Mouse (Mus musculus) urinary bladder, adult 2 months (tissue): ENCODE measurements around the gene Grik5. TPM values are rescaled to one million over a fixed set of nuclear protein-coding genes. Genes with fewer than 3 reads are reported as not detected.

ENCODE experiments used
- DNase-seq: peaks from one replicate; pipeline ENCODE4 v3.0.0; 2022; ENCODE audit warnings: low spot score
- polyA plus RNA-seq: library from polyadenylated mRNA; depleted of rRNA; stranded (reverse); fragments of >200 nt; gene quantifications from 2 replicates; pipeline ENCODE4 v1.2.3, GENCODE M21; 2012; rRNA removed

Grik5 gene
- polyA plus RNA-seq, 1 experiment: 30.7 TPM

DNA sequence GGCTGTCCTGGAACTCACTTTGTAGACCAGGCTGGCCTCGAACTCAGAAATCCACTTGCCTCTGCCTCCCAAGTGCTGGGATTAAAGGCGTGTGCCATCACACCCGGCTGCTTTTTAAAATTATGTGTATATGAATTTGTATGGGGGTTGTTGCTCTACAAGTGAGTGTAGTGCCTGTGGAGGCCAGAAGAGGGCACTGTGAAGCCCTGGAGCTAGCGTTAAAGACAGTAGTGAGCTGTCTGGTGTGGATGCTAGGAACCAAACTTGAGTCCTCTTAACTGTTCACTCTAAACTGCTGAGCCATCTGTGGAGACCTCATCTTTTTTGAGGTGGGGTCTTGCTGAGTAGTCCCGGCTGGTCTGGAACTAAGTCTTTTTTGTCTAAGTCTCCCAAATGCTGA is 86.3 kb downstream of the Grik5 start:
- no peak for DNase-seq

DNA sequence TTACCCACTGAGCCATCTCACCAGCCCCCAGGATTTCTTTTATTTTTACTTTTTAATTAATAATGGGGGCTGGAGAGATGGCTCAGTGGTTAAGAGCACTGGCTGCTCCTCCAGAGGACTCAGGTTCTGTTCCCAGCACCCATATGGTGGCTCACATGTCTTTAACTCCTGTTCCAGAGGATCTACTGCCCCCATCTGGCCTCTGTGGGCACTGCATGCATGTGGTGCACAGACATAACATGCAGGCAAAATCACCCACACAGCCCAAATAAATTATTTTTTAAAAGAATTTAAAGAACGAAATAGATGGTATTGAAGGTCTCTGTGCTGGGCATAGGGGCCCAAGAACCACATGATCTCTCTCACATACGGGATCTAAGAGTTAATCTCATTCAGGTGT is 87.8 kb downstream of the Grik5 start:
- no peak for DNase-seq

DNA sequence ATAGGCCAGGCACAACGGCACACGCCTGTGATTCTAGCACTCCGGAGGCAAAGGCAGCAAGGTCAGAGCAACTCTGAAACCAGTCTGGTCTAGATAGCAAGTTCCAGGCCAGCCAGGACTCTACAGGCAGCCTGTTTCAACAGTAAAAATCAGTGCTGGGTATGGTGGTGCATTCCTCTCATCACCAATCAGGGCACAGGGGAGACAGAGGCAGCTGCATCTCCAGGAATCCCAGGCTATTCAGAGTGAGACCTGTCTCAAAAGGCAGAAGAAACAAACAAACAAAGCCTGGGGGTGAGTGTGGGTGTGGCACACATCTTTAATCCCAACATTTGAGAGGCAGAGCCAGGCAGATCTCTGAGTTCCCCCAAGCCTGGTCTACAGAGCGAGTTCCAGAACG is 88.8 kb downstream of the Grik5 start:
- no peak for DNase-seq

- DNase-seq: no peak
Measured at GRCm38 (mm10) chr7:24980439-24980838, 91.7 kb downstream of the Grik5 start.

- DNase-seq: no peak
Measured at GRCm38 (mm10) chr7:24978781-24979180, 93.4 kb downstream of the Grik5 start.

DNA sequence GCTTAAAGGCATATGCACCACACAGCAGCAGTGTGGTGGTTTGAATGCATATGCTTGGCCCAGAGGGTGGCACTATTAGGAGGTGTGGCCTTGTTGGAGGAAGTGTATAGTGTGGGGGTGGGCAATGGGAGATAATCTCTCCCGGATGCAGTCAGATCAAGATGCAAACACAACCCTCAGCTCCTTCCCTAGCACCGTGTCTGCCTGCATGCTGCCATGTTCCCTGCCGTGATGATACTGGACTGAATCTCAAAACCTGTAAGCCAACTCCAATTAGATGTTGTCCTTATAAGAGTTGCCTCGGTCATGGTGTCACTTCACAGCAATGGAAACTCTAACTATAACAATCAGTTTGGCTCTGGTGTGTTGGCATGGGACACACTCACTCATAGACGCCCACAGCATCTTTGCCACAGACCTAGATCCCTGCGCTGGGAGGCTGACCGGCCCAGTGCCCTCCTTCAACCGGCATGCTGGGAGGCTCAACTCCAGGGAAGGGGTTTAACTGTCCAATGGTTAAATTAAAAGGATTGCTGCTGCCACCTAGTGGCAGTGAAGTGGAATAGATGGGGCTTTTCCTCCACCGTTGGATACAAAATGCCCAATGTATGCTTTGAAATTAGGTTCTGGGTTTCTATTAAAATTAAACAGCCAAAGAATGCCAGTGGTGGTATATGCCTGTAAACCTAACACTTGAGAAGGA is 97.1 kb downstream of the Grik5 start:
- no peak for DNase-seq

GRCm38 (mm10) chr7:24973902-24974301 is 98.2 kb downstream of the Grik5 start:
- no peak for DNase-seq

DNA sequence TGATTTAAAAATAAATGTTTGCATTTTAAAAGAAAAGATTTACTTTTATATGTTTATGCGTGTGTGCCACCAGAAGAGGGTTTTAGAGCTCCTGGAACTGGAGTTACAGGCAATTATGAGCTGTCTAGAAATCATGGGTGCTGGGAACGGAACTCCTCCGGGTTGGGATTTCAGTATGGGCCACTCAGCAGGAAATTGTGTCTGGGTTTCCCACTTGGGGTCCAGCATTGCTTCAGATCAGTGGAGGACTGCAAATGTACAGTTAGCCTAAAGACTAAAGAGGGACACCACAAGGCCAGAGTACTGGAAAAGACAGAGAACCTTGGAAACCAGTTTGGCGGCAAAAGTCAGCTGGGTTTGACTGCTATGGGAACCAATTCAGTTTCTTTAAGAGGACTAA is 98.9 kb downstream of the Grik5 start:
- no peak for DNase-seq

DNA sequence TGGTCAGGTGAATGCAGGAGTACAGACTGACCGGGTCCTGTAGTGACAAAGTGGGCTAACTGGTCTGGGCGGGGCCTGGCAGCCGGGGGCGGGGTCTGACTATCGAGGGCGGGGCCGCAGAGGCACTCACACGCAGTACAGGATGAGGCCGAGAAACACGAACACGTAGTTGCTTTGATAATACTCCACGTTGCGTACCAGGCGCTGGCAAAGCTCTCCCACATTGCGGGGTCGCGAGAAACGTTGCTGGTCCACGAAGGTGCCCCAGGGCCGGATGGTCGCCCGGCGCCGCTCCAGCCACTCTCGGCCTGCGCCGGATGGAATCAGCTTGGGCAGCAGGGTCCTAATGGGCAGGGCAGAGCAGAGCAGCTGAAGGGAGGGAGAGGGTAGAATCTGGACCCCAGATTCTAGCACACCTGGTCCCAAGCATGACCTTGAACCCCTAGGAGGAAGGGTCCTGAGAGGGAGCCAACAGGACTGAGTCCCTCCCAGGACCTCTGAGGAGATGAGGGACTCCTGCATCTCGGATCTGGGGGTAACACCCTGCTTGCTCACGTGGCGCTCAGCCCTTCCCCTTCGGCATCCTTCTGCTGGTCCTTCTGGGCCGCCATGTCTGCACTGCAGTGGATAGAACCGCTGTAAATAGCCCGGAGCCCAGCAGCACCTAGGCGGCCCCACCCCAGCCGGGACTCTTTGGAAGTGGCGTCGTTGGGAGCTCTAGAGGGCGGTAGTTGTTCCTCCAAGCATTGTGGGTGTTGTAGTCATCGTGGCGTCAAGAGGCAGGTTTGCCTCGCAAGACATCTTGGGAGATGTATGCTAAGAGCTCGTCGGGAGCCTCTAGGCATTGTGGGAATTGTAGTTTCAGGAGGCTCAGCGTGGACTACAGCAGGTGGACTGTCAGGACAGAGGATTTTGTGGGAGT is 99.9 kb downstream of the Grik5 start, which contains the start of gene Rabac1:
Rabac1 (minus strand) TSS at position 783 of the 922 bp plus-strand sequence.
- DNase-seq: peak; percentile 86

DNA sequence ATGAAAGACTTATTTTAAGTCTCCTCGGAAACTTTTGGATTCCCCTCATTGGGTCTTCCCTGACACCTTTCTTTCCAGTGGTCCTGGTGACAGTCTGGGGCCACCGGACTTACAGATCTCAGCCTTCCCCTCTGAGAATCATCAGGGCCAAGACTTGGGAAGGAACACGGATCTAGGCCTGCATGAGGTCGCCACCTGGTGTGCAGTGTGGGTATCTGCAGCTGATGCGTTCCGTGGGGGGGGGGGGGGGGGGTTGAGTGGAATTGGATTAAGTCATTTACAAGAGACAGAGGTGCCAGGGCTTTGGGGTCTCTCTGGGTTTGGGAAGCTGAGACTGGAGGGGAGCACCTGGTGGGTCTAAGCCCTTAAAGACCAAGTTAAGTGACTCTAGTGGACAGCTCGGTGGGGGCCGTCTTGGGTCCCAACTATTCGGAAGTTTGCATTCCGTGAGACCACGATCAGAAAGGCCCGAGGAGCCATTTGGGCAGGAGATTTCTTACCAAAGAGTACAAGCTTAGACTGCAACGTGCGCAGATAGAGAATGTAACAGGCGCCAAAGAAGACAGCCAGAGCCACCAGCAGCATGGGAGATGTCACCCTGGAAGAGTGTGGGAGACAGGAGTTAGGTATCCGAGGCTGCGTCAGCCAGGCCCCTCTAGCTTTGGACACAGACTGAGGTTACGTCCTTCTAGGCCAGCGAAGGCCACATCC is 100.7 kb downstream of the Grik5 start:
- no peak for DNase-seq

- no peak for DNase-seq
Measured at GRCm38 (mm10) chr7:24970341-24970740, 101.8 kb downstream of the Grik5 start.

- no peak for DNase-seq
Measured at GRCm38 (mm10) chr7:24969805-24970204, 102.3 kb downstream of the Grik5 start.

- no peak for DNase-seq
Measured at GRCm38 (mm10) chr7:24968463-24968862, 103.7 kb downstream of the Grik5 start.

- no peak for DNase-seq
Measured at GRCm38 (mm10) chr7:24967966-24968365, 104.2 kb downstream of the Grik5 start.

DNA sequence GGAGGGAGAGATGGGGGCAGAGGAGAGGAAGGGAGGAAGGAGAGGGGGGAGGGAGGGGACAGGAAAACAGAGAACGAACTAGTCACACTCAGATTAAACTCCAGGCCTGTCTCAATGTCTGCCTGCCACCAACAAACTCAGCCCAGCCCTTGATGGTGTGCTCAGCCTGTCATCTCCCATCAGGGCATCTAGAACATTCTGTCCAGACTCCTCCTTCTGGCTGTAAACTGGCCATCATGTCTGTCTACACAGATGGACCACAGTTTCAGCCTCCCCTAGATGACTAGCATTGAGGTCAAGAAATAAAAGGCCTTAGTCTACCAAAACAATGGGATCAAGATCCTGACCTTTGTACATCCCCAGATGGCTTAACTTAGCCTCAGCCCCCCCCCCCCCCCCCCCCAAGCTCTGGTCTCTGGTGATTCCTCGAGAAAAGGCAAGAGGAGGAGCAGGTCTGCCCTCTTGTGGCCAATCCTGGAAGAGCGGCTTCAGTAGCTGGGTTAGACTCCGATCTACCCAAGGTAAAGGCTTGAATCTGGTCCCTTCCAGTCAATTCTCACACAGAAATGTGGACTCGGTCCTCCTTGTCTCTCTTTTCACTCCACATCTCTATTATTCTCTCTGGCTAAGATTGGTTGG is 107.1 kb downstream of the Grik5 start:
- peak; percentile 52 for DNase-seq

DNA sequence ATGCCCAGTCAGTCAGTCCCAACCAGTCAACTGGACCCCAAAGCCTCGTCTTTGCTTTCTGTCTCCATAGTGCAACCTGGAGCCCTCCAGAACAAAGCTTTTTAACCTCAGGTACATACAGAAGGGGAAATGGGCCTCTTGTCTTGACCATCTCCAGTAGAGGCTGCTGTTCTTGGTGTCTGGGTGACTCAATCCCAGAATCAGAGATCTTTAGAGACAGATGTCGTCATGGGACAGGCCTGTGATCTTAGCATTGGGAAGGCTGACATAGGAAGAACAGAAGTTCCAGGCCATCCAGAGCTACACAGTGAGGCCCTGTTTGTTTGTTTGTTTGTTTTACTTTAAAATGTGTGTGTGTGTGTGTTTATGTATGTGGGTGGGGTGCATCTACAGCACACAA is 107.9 kb downstream of the Grik5 start:
- no peak for DNase-seq

Other genes with a start within 250 kb of the Grik5 start
- 10.7 and 12.1 TPM in 2 replicates for gene Gm9844, start 210.1 kb downstream of the Grik5 start, polyA plus RNA-seq
- gene Lypd4, start 202.4 kb downstream of the Grik5 start, polyA plus RNA-seq: not detected in 2 replicates
- gene Dmrtc2, start 202.3 kb downstream of the Grik5 start, polyA plus RNA-seq: not detected in 2 replicates
- gene Rps19, start 188.0 kb downstream of the Grik5 start, polyA plus RNA-seq: 1,077 and 1,084 TPM in 2 replicates
- gene Cd79a, start 175.0 kb downstream of the Grik5 start, polyA plus RNA-seq: 0.65 and 0.74 TPM in 2 replicates
- gene Arhgef1, start 169.4 kb downstream of the Grik5 start, polyA plus RNA-seq: 174 and 180 TPM in 2 replicates
- gene Gm4881, start 127.9 kb downstream of the Grik5 start, polyA plus RNA-seq: not detected in 2 replicates
- gene Rabac1, start 99.6 kb downstream of the Grik5 start, polyA plus RNA-seq: 367 and 429 TPM in 2 replicates
- gene Atp1a3, start 66.4 kb downstream of the Grik5 start, polyA plus RNA-seq: 0.51 and 0.93 TPM in 2 replicates
- 23.1 and 27.7 TPM in 2 replicates for gene Zfp574, start 221 bp upstream of the Grik5 start, polyA plus RNA-seq
- gene Pou2f2, start 107.4 kb upstream of the Grik5 start, polyA plus RNA-seq: 0.65 and 1.0 TPM in 2 replicates
- gene Dedd2, start 148.3 kb upstream of the Grik5 start, polyA plus RNA-seq: 13.8 and 14.2 TPM in 2 replicates
- gene Zfp526, start 149.1 kb upstream of the Grik5 start, polyA plus RNA-seq: 6.9 and 9.3 TPM in 2 replicates
- 79.0 and 83.3 TPM in 2 replicates for gene Gsk3a, start 165.5 kb upstream of the Grik5 start, polyA plus RNA-seq
- gene Erf, start 178.4 kb upstream of the Grik5 start, polyA plus RNA-seq: 23.6 and 26.8 TPM in 2 replicates
- gene Cic, start 195.4 kb upstream of the Grik5 start, polyA plus RNA-seq: 30.8 and 58.8 TPM in 2 replicates
- gene Pafah1b3, start 225.6 kb upstream of the Grik5 start, polyA plus RNA-seq: 40.1 and 48.5 TPM in 2 replicates
- gene Prr19, start 229.1 kb upstream of the Grik5 start, polyA plus RNA-seq: 0.06 TPM in 1 of 2 replicates, not detected in the other
- 0.06 and 0.11 TPM in 2 replicates for gene Tmem145, start 233.8 kb upstream of the Grik5 start, polyA plus RNA-seq
- gene Megf8, start 244.8 kb upstream of the Grik5 start, polyA plus RNA-seq: 21.5 and 28.4 TPM in 2 replicates